Mouse (Mus musculus) A20 (cell line): ENCODE measurements around the gene 1700020D05Rik.
A peak's percentile ranks its signal among the peaks of the same experiment; 100 is the strongest.
"Not testable (repeated sequence)": the region's sequence is repeated elsewhere in the genome, so short reads cannot be mapped to it uniquely, and the experiment has no call there.

Source experiments
- DNase-seq: peaks from one replicate; pipeline ENCODE4 v3.0.0-alpha.2; 2011; ENCODE audit warnings: low read depth, low spot score

The 1700020D05Rik gene

DNA sequence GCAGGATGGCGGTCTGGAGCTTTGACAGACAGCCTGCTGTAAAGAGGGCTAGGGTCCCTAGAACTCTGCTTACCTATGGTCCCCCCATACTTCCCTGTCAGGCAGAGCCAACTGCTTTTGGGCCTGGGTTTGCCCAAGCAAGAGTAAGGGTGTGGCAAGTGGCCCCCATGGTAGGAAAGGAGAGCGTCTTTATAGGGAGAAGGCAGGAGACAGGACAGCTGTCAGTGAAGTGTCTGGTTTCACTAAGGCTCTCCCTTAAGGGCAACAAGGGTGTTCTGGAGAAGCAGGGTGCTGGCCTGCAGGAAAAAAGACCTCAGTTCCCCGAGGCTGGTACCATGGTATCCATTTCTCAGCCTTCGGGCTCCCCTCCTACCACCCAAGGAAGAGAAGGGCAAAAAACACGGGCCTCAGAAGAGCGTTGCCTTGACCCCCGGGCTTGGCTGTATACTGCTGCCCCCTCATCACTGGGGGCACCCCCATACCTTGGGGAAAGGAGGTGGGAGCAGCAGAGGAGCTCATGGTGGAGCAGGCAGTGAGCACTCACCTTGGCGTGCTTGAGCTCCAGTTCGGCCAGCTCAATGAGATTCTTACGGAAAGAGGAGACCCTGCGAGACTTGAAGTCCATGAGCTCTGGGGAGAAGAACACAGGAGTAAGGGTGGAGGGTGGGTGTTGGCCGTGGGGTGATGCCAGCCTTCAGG is 8.1 kb downstream of the 1700020D05Rik start:
- no peak for DNase-seq

DNA sequence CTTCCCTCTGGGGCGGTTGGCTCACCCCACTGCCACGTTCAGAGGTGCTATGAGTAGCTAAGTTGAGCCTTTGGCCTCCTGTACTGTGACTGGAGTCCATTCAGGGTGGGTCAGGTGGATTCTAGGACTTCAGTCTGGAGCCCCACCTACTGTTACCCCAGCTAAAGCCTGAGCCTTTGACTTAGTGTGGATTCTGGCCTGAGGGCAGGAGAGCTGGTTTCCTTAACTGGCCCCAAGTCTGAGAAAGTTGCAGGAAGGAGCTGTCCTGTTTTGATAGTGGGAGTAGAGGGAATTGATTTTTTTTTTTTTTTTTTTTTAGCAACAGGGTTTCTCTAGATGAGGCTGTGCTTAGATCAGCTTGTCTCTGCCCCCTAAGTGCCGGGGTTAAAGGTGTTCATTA is 9.3 kb downstream of the 1700020D05Rik start:
- no peak for DNase-seq

DNA sequence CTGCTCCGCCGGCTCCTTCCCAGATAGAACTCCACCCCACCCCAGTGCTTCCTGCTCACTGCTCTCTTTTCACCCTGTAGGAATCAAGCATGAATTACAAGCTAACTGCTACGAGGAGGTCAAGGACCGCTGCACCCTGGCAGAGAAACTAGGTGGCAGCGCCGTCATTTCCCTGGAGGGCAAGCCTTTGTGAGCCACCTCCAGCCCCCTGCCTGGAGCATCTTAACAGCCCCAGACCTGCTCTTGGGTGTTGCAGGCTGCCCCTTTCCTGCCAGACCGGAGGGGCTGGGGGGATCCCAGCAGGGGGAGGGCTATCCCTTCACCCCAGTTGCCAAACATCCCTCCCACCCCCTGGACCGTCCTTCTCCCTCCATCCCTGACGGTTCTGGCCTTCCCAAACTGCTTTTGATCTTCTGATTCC is 10.3 kb downstream of the 1700020D05Rik start:
- DNase-seq = not testable (repeated sequence)

DNA sequence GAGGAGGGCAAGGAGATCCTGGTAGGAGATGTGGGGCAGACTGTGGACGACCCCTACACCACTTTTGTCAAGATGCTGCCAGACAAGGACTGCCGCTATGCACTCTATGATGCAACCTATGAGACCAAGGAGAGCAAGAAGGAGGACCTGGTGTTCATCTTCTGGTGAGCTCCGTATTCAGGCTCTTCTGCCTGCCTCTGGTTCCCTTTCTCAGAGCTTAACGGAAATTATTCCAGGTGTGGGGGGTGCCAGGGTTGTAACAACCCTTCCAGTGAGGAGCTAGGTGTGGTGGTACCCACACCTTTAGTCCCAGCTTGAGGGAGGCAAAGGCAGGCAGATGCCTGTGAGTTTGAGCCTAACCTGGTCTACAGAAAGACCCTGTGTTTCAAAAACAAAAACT is 10.9 kb downstream of the 1700020D05Rik start:
- no peak for DNase-seq

DNA sequence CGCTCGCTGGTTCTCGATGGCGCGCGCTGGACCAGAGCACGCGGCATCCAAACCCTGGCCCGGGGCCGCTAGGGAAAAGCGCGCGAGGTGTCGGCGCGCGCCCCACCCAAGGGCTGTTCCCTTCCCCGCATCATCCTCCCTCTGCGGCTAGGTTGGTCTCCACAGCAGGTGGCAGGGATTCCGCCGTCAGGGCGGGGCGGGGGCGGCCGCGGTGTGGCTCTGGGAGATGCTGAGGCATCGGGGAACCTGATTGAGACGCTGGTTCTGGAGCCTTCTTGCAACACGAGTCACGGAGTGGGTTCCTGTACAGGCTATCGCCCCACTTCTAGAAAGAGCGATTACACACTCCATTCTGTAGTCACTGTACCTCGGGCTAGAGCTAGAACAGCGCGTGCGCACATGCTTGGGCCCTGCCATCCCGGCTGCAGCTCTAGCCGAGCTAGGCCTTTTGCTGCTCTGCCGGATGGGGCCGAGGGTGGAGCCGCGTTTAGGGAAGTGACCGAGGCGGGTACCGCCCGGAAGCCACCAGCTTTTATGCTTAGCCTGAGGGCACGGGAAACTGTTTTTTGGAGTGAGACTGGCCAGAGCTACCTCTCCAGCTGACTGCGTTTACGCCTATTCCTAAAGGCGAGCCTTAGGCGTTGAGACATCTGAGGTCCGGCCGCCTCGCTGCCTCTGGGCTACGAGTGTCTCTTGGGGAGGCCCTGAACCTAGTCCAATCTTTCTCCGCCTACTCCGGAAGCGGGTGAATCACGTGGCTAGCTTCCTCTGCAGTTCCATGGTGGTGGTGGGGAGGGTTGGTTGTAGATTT is 12.5 kb downstream of the 1700020D05Rik start:
- peak; percentile 95 for DNase-seq

DNA sequence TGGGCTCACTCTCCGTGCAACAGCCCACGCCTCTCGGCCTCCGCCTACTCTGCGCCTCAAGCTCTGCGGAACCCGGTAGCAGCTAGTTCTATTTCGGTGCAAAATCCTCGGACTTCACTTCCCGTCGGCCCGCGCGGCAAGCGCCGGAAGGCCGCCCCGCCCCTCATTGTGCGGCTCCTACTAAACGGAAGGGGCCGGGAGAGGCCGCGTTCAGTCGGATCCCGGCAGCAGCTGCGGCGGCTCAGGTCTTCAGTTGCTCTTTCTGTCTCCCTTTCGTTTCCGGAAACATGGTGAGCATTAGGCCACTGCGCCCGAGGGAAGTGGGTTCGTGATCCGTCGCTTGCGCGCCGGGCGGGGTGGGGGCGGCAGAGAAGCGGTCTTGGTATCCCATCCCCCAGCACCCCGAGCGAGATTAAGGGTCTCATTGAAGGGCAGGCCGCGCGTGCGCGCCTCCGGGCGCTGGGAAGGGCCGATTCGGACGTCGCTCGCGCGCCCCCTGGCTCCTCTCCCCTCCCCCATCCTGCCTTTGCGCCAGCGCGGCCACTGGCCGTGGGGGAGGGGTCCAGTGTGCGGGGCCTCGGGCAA is 13.2 kb downstream of the 1700020D05Rik start, which contains the start of gene Cfl1:
Cfl1 (plus strand) TSS at position 143 of the 585 bp plus-strand sequence.
- peak; percentile 98 for DNase-seq

DNA sequence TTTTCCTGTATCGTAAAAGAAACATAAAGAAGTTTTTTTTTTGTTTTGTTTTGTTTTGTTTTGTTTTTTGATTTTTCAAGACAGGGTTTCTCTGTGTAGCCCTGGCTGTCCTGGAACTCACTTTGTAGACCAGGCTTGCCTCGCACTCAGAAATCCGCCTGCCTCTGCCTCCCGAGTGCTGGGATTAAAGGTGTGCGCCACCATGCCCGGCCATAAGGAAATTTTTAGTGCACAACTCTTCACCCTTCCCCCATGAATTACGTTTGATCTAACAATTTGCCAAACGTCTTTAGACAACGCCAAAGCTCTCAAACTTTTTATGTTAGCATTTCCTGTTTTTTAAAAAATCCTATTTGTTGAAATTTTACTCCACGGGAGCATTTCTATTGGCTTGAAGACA is 13.9 kb downstream of the 1700020D05Rik start:
- not testable (repeated sequence) for DNase-seq

DNA sequence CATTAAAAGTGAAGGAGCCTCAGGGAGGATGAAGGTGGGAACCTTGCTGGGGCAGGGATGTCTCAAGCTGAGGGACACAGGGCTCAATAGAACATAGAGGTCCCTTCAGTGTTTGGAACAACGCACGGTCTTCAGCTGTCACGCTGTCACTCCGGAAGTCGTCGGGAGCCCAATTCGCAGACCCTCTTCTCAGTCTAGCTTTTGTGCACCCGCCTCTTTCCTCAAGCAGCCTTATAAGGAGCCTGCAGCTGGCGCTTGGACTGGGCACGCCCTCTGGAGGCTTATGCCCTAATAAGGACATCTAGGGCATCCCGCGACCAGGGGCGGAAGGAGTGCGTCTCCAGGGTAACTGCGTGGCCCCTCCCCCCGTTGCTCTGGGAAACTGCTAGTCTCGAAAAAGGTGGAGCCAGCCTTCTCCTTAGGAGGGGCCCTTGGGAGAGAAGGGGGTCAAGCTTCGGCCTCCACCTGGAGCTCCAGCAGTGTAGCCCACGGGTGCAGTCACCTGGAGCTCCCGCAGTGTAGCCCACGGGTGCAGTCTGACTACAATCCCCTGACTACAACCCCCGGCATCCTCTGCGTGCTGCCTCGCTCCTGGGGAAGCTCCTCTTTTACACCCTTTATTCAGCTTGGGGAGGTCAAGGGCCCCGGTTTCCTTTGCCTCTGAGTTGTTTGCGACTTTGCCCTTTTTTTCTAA is 14.6 kb downstream of the 1700020D05Rik start:
- peak; percentile 100 for DNase-seq

DNA sequence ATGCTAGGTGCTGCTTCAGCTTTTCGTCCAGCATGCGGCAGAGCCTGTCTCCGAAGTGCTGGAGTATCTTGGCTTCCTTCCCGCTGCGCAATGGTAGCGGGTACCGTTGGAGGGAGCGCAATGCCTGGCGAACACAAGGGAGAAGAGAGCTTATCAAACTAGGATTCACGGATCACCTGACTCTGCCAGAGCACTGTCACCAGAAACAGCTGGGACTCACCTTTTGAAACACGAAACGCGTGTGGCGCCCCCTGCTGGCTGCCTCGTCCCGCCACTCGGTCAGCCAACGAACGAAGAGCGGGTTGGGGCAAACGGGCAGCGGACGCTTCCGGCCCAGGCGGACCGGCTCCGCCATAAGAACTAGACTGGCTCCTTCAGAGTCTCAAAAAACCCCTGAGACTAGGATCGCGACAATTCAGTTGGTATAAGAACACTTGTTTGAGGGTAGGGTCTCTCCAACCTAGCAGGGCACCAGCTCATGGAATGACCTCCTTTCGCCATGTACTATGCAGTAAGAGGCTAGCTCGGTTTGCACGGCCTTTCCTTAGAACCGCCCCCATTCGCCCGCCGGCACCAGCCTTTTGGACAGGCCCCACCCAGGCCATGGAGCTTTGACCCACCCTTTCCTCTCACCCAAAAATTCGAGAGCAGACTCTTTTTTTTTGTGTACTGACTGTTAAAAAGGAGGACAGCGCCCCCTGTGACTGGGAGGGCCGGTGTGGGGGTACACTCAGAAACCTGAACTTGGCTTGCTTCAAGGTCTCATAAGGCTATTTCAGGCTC is 15.6 kb downstream of the 1700020D05Rik start, which contains the start of gene Mus81:
Mus81 (minus strand) TSS at position 635 of the 783 bp plus-strand sequence.
- DNase-seq = peak; percentile 97

DNA sequence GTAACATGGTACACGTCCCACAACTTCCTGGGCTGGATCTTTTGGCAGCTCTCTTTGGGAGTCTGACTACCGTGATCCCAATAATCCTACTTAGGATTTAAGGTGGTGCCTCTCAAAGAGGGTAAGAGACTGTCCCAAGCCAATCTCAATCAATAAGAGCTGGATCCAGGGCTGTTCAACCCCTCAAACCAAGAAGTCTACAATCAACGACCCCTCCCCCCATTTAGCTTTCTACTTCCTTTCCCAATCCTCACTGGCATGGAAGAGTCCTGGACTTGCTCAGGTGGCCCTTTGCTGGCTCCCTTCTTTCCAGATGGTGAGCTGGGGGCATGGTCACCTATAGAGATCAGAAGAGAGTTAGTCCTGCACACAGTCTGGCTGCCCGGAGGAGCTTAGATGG is 16.8 kb downstream of the 1700020D05Rik start:
- DNase-seq = no peak

DNA sequence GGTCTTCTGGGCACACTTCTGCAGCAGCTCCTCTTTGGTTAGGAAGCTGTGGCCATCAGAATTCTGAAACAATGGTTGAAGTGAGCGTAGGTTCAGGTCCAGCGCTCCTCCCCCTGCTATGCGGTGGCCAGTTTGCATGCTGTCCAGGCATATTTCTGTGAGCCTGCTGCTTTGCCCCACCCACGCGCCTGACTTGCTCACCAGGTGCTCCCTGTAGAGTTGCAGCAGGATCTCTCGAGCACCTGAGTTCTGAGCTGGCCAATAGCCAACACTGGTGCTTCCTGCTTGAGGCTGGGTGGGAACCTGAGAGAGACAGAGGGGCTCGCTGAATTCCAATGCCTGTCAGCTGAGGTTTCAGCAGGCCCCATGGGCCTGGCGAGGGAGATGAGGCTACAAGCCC is 17.3 kb downstream of the 1700020D05Rik start:
- DNase-seq = no peak

DNA sequence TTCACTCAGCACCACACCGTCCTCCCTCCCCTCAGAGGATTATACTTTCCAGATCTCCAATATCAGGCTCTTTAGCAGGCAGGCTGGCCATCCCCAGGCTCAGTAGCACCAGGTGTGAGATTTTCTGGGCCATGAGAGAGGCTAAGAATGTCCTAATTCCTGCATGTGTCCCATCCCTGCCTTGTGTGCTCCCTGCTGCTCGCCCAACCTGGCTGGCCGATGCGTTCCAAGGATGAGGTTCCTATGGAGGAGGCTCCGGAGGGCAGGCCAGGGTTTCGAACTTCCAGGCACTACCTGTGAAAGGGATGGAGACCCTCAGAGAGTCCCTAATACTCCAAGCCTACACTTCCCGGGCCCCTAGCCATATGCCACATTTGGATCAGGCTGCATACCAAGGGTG is 17.8 kb downstream of the 1700020D05Rik start:
- no peak for DNase-seq

DNA sequence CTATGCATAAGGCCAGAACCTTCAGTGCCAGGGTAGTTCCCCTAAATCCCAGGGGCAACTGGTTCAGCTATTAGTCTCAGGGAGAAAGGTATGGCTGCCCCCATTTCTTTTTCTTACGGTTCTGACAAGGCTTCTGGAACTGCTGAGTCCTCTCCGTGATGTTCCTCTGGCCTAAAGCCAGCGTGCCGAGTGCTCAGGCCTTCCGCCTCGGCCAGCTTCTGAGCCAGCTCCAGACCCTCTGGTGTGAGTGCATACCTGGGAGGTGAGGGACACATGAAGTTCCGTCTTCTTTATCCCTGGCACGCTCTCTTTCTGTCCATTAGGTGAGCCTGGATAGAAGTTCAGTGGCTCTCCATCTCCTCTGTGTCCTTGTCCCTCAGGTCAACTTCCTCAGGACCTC is 18.2 kb downstream of the 1700020D05Rik start:
- DNase-seq = no peak

DNA sequence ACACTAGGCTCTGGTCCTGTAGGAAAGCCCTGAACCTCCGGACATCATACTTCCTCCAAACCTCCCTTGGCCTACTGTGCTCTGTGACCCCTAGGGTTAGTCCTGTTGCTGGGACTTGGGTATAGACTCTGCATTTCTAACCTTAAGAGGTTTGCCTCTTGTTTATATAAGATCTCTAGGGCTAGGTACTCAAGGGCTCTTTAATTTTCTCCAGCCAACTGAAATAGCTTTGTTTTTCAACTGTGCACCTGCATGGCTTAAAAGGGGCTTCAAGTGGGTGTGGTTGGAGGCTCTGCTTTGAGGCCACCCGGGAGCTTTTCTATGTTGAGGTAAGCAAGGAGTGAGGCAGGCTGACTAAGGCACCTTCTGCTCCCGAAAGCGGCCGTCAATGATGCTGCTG is 19.1 kb downstream of the 1700020D05Rik start:
- DNase-seq = no peak

DNA sequence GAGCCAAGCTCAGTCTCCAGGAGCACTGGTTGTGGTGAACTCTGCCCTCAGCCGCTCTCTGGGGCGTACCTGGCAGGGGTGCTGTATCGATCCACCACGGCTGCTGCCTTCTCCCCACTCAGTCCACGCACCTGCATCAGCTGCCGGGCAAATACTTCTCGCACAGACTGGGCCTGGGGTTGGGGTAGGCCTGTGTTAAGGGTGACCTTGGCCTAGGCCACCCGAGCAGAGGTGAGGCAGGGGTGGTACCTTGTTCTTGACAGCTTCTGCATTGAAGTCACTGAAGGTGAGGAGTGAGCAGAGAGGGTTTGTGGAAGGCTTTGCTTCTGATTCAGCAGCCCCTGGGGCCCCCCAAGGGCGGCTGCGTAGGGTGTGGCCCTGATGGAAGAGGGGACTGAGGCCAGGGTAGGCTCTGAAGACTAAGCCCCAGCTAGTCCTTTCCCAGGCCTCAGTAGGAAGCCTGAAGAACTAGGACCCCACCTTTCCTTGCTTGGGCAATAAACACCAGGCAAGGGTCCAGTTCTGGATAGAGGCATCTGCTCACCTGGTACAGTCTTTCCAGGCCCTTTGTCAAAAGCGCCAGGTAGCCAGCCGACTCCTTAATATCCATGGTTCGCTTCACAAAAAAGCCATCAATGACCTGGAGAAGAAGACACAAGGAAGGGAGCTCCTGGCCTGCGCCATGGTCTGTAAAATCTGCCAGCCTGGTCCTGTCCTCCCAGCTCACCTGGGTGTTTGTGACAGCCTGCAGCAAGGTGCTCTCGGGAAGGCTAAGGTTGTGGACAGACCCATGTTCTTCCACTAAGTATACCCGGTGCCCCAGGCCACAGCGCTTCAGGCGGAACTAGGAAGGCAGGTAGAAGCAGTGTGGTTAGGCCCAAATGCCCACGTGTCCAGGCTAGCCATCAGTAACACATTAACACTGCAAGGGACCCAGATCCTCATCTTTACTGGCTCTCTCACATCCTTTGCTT is 19.9 kb downstream of the 1700020D05Rik start:
- no peak for DNase-seq

DNA sequence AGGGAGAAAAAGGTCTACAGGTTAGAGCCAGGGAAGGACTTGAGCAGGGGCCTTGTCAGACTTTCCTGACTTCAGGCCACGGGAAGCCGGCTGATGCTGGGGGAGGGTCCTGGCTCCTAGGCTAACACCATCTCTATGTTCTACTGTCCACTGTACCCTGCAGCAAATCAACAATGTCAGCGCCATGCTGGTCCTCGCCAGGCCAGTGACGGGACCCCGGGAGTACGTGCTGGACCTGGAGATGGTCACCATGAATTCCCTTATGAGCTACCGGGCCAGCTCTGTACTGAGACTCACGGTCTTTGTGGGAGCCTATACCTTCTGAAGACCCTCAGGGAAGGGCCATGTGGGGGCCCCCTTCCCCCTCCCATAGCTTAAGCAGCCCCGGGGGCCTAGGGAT is 22.2 kb downstream of the 1700020D05Rik start:
- no peak for DNase-seq

DNA sequence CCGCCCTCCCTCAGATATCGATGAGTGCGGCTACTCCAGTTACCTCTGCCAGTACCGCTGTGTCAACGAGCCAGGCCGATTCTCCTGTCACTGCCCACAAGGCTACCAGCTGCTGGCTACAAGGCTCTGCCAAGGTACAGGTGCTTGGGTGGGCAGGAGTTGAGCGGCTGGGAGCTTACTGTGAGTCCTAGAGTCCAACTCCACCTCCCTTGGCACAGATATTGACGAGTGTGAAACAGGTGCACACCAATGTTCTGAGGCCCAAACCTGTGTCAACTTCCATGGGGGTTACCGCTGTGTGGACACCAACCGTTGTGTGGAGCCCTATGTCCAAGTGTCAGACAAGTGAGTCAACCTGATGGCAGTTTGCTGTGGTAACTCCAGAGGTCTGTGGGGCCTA is 23.6 kb downstream of the 1700020D05Rik start:
- no peak for DNase-seq

DNA sequence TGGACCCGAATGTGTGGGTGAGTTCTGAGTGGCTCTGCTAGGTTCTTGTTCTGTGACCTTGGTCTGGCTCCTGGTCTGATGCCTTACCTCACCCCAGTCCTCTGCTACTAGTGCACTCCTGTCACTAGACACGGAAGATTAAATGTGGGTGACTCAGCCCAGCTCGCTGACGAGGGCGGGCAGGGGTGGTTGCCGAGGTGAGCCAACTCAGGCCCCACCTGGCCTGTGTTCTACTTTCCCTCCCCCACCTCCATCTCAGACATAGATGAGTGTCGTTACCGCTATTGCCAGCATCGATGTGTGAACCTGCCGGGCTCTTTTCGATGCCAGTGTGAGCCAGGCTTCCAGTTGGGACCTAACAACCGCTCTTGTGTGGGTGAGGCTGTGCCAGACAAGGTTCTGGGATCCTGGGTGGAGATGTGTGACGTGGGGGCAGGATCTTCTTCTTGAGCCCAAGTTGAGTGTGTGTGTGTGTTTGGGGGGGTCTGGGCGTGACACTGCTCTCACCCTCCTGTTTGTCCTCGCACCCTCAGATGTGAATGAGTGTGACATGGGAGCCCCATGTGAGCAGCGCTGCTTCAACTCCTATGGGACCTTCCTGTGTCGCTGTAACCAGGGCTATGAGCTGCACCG is 25.8 kb downstream of the 1700020D05Rik start:
- no peak for DNase-seq

DNA sequence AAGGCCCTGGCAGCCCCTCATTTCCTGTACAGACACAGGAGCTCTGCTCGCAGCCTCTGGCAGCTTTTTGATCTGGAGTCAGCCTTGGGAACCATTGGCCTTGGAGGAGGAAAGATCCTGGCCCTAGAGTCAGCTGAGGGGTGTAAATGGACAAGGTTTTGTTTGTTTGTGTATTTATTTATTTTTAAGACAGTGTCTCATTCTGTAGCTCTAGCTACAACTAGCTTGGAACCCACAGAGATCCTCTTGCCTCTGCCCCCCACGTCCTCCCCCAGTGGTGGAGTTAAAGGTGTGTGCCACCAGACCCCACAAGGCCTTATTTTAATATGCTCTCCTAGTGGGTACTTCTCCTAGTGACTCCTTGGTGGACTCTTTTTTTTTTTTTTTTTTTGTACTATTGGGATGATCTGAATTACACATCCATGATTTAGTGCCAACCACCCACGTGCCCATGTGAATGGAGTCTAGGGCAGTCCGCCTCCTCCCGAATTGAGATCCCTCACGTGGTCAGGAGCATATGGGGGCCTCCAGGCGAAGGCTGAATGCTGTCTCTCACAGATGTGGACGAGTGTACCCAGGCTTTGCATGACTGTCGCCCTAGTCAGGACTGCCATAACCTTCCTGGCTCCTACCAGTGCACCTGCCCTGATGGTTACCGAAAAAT is 26.5 kb downstream of the 1700020D05Rik start:
- DNase-seq = no peak
